Mouse (Mus musculus) C2C12 (cell line): ENCODE results near the gene Ndufc1. TPM values are rescaled to one million over a fixed set of nuclear protein-coding genes. Genes with fewer than 3 reads are reported as not detected.
"Not testable (repeated sequence)": the region's sequence is repeated elsewhere in the genome, so short reads cannot be mapped to it uniquely, and the experiment has no call there.

ENCODE experiments used
- H3K27me3 ChIP-seq: one replicate; pipeline ENCODE4 v1.6.1; 2011; ENCODE audit not compliant: control insufficient read depth, insufficient read depth, insufficient read length
- H3K36me3 ChIP-seq: one replicate; pipeline ENCODE4 v1.6.1; 2011; ENCODE audit not compliant: control insufficient read depth, insufficient read depth
- H3K4me3 ChIP-seq: one replicate; pipeline ENCODE4 v1.5.1; 2011; ENCODE audit warnings: mild to moderate bottlenecking, control low read depth; ENCODE audit not compliant: poor library complexity, insufficient read depth, severe bottlenecking
- H3K79me2 ChIP-seq: one replicate; pipeline ENCODE4 v1.6.1; 2011; ENCODE audit not compliant: control insufficient read depth, insufficient read depth
- H3K79me3 ChIP-seq: one replicate; pipeline ENCODE4 v1.6.1; 2011; ENCODE audit warnings: low read depth, control low read depth
- H3ac ChIP-seq: one replicate; pipeline ENCODE3; 2011; ENCODE audit warnings: low read depth; ENCODE audit not compliant: control insufficient read depth, insufficient read length
- CEBPB ChIP-seq: IDR thresholded peaks from one replicate; pipeline ENCODE4 v1.6.1; 2011; ENCODE audit warnings: low read depth, mild to moderate bottlenecking, control low read depth, moderate library complexity
- CTCF ChIP-seq: IDR thresholded peaks from one replicate; pipeline ENCODE4 v1.5.1; 2011; ENCODE audit not compliant: control insufficient read depth, insufficient read depth, insufficient read length
- FOSL1 ChIP-seq: IDR thresholded peaks from one replicate; pipeline ENCODE4 v1.8.0; 2011; ENCODE audit warnings: mild to moderate bottlenecking, low read length; ENCODE audit not compliant: poor library complexity, insufficient read depth, severe bottlenecking
- MAX ChIP-seq: IDR thresholded peaks from one replicate; pipeline ENCODE4 v1.6.1; 2011; ENCODE audit warnings: mild to moderate bottlenecking, control low read depth
- MYOD1 ChIP-seq: IDR thresholded peaks from one replicate; pipeline ENCODE4 v1.6.1; 2011; ENCODE audit warnings: low read depth; ENCODE audit not compliant: control insufficient read depth, insufficient read length
- MYOG ChIP-seq: IDR thresholded peaks from one replicate; pipeline ENCODE4 v1.6.1; 2011; ENCODE audit not compliant: control insufficient read depth, insufficient read length; ENCODE audit errors: extremely low read depth
- USF1 ChIP-seq: IDR thresholded peaks from one replicate; pipeline ENCODE4 v1.6.1; 2011; ENCODE audit warnings: low read depth, mild to moderate bottlenecking, control low read depth, moderate library complexity
- polyA plus RNA-seq: library from polyadenylated mRNA; unstranded; fragments of >200 nt; fragmentation: generic; extraction: Trizol; gene quantifications from one replicate; pipeline ENCODE4 v1.2.1, GENCODE M21; 2012; ENCODE audit warnings: missing spikeins

Ndufc1 gene
- polyA plus RNA-seq, 1 experiment = 473 TPM

- Histone ChIP-seq H3ac (no peak overlapping the region), H3K4me3 (no peak overlapping the region), H3K27me3 (no peaks in the 10 kb centered on the region), H3K36me3 (no peaks in the 10 kb centered on the region), H3K79me3 (no peaks in the 10 kb centered on the region), H3K79me2 (no peaks in the 10 kb centered on the region)
- TF ChIP-seq FOSL1 (no peak), USF1 (no peak), CTCF (no peak), MYOD1 (no peak), CEBPB (no peak), MYOG (no peak), MAX (no peak)
These were observed 51.7 kb downstream of the Ndufc1 start for GRCm38 (mm10) chr3:51357078-51357477.

- not testable (repeated sequence) for H3ac ChIP-seq, H3K4me3 ChIP-seq
These were observed 53.8 kb downstream of the Ndufc1 start for GRCm38 (mm10) chr3:51354956-51355355.

More at GRCm38 (mm10) chr3:51354956-51355355, 53.8 kb downstream of the Ndufc1 start:
- not testable (repeated sequence) for H3K79me2 ChIP-seq, H3K27me3 ChIP-seq, H3K36me3 ChIP-seq, H3K79me3 ChIP-seq

Other genes with a start within 250 kb of the Ndufc1 start
- 10.8 TPM for gene Noct, start 184.5 kb downstream of the Ndufc1 start, polyA plus RNA-seq
- 19.5 TPM for gene Elf2, start 68.3 kb downstream of the Ndufc1 start, polyA plus RNA-seq
- 0.23 TPM for gene Mgarp, start 12.2 kb downstream of the Ndufc1 start, polyA plus RNA-seq
- gene Naa15, start 6.2 kb upstream of the Ndufc1 start, polyA plus RNA-seq = 13.3 TPM
- gene Rab33b, start 74.9 kb upstream of the Ndufc1 start, polyA plus RNA-seq = 4.7 TPM
- 9.9 TPM for gene Setd7, start 151.9 kb upstream of the Ndufc1 start, polyA plus RNA-seq